ENCODE assay signal across 12 mouse cellular contexts in genomic region chr4:95081632-95082031, GRCm38 (mm10). TPM values are rescaled to one million over a fixed set of nuclear protein-coding genes. Genes with fewer than 3 reads are reported as not detected.
DNase-seq lines count a peak whose midpoint lies in the region; ATAC-seq and TF ChIP-seq lines count a peak whose summit lies in the region.
"Had no signal": no experiment of that assay in that cellular context is flagged by ENCODE, and none has a peak within 500 bp of the region (broad histone marks: within the 10 kb centered on the region; RNA-seq: fewer than 3 reads in every experiment).

No protein-coding gene starts in this region.

- no peak for TF ChIP-seq CTCF in heart, adult 2 months (IDR thresholded peaks at IDR 0.05)

- 28% methylated on average over 8 of the region's 8 CpGs for WGBS in heart, adult 2 months

- H3K9ac ChIP-seq in heart, adult 2 months (ENCODE audit: low read depth, low read length): 0 out of 2 replicates have a peak overlapping the region, but pooled peaks have one; percentile 11

- no peak for TF ChIP-seq EP300 in heart, adult 2 months (IDR thresholded peaks at IDR 0.05; ENCODE audit: insufficient read depth, low read depth, low read length)

- peak overlapping the region; percentile 68 for H3K27ac ChIP-seq in heart, adult 2 months
- H3K27ac ChIP-seq: layer of hippocampus, adult 2 months had no signal

- ATAC-seq in monocyte, adult 5-6 weeks (replicated peaks; ENCODE audit: insufficient number of reproducible peaks, low FRiP score, low TSS enrichment, poor library complexity, severe bottlenecking): no peak

- H3K9me3 ChIP-seq in megakaryocyte, embryonic 14.5 days: peaks cover 6% of the 10 kb centered on the region

- no peaks in the 10 kb centered on the region for H3K79me2 ChIP-seq in heart, adult 2 months (replicated peaks; ENCODE audit: control insufficient read depth, insufficient read depth, low read length)

- no peaks in the 10 kb centered on the region for H3K27me3 ChIP-seq in heart, adult 2 months (ENCODE audit: control insufficient read depth, insufficient read depth, low read length)
- peaks cover 26% of the 10 kb centered on the region for H3K27me3 ChIP-seq in megakaryocyte, embryonic 14.5 days (replicated peaks)

- H3K36me3 ChIP-seq in heart, adult 2 months (ENCODE audit: control insufficient read depth, insufficient read depth, low read length): peaks cover 3% of the 10 kb centered on the region; the same call in 1 of the 2 replicates
- H3K36me3 ChIP-seq in megakaryocyte, embryonic 14.5 days (replicated peaks; ENCODE audit: low read length): no peaks in the 10 kb centered on the region

- intact Hi-C loops in heart, adult 2 months (cut with DNase I): loop anchor here (2.0 kb wide), 2 partner anchors 29 to 73 kb away; partner anchors contain the start of gene Jun

- DNase-seq in kidney, postnatal 14 days: peak; percentile 23
- no peak for DNase-seq in kidney, postnatal 10 days
- peak; percentile 70 for DNase-seq in adrenal gland, postnatal 10 days
- DNase-seq in heart, adult 2 months: peak in 1 of 2 experiments; percentile 37
- DNase-seq in left cerebral cortex, adult 8-10 months (ENCODE audit: low spot score in 2 of 2): no peak
- no peak for DNase-seq in right cerebral cortex, adult 2 months (ENCODE audit: low spot score in 2 of 2)
- DNase-seq: cerebellum, adult 11-12 months; gastrocnemius, postnatal 10 days had no signal

- H3K4me3 ChIP-seq in heart, adult 2 months: no peak overlapping the region
- H3K4me3 ChIP-seq in megakaryocyte, embryonic 14.5 days (replicated peaks): peak overlapping the region; percentile 56
- H3K4me3 ChIP-seq: layer of hippocampus, adult 2 months had no signal

- TF ChIP-seq POLR2A in heart, adult 2 months (IDR thresholded peaks at IDR 0.05; ENCODE audit: insufficient read depth, low read depth, low read length): no peak

- H3K4me1 ChIP-seq in heart, adult 2 months (ENCODE audit: control insufficient read depth, insufficient read depth, low read length): peaks cover 14% of the 10 kb centered on the region
- peaks cover 31% of the 10 kb centered on the region for H3K4me1 ChIP-seq in megakaryocyte, embryonic 14.5 days

RNA-seq across cellular contexts. Expression of gene Jun, which starts 29.6 kb away (rescaled TPM):
- 10 to 100 TPM; 48.6 to 76.8 TPM for total RNA-seq in adrenal gland, postnatal 10 days (2021)
- 10 to 100 TPM; 42.4 to 54.1 TPM for total RNA-seq in heart, adult 2 months (2021)
- polyA plus RNA-seq in heart, adult 2 months (2012; rRNA removed): 24.0 and 28.0 TPM in 2 replicates
- 157 and 392 TPM in 2 replicates for polyA plus RNA-seq in megakaryocyte, embryonic 14.5 days (2012; ENCODE audit: insufficient read depth, low replicate concordance)
- 10 to 100 TPM; 34.5 to 49.9 (median 40.0) TPM for total RNA-seq in left cerebral cortex, adult 8-10 months (2022)
- total RNA-seq in monocyte, adult 5-6 weeks (2017): 141 to 642 TPM (median 148 TPM) in 3 replicates
- total RNA-seq: MEL had no signal

Comparison
In these comparisons a context has a peak if more than half of its experiments do, and no peak if none do; other contexts are left out.
1. DNase-seq: peak in kidney, postnatal 14 days (single experiment) and adrenal gland, postnatal 10 days (single experiment); none in kidney, postnatal 10 days (single experiment), left cerebral cortex, adult 8-10 months (0 of 2) and right cerebral cortex, adult 2 months (0 of 2).